Mouse (Mus musculus): ENCODE data around the gene Fam186b.
"Not testable (repeated sequence)": the region's sequence is repeated elsewhere in the genome, so short reads cannot be mapped to it uniquely, and the experiment has no call there.

Gene Fam186b

GRCm38 (mm10) chr15:99262702-99263101 is 33.0 kb downstream of the Fam186b start:
- DNase-seq (ENCODE audit: extremely low read depth, low read depth), result no peak

DNA sequence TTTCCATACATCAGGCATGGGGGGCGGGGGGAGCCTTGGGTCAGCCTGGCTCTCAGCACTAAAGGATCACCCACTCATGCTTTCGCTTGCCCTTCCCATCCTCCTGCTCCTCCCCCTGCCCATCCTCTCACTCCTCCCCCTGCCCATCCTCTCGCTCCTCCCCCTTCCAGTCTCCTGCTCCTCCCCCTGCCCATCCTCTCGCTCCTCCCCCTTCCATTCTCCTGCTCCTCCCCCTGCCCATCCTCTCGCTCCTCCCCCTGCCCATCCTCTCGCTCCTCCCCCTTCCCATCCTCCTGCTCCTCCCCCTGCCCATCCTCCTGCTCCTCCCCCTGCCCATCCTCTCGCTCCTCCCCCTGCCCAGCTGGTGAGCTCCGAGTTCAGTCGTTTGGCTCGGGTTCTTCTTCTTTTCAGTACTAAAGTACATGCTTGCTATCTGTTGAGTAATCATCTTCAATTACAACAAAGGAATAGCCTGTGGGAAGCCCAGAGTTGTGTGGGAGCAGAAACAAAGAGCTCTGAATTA is 35.9 kb downstream of the Fam186b start:
- DNase-seq (ENCODE audit: extremely low read depth, low read depth), result peak; percentile 70

DNA sequence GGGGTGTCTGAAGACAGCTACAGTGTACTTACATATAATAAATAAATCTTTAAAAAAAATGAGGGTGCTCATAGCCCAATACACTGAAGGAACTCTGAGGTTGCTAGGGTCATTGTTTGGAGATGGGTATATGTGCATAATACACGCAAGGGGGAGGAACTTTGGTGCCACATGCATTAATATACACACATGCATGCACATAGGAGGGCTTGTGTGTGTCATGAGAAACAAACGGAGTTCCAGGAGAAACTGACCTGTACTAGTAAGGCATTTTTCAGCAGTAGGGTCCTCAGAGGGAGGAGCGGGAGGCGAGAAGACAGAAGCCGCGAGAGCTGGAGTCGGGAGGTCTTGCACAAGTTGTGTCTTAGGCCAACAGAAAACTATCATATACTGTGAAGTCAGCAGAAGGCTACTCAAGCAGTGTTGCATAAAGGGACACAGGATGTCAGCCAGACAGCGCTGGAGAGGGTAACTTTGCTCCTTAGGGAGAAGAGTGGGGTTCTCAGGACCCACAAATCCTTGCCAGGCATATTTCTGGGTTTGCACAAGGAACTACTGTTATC is 36.4 kb downstream of the Fam186b start:
- no peak for DNase-seq (ENCODE audit: extremely low read depth, low read depth)

- no peak for DNase-seq (ENCODE audit: extremely low read depth, low read depth)
Observed at GRCm38 (mm10) chr15:99255241-99255749, 40.4 kb downstream of the Fam186b start.

DNA sequence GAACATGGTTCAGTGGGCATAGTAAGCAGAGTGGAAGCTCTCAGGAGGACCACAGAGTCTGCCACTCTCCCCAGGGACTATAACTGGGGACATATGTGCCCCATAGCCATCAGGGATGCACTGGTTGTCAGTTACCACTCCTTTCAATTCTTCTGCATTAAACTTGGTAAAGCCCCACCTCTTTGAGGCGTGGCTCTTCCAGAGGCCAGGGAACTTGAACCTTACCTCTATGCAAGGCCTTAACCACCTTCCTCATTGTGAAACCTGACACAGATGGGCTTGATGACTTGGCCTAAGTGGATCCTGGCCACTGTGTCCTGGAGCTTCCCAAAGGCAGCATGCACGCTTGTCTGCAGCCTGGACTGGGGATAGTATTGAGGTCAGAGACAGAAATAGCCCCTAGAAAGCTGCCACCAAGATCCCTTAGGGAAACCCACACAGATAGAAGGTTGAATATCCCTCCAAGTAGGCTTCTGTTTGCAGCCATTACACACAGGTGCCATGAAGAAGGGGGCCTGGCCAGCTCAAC is 41.1 kb downstream of the Fam186b start:
- no peak for DNase-seq (ENCODE audit: extremely low read depth, low read depth)

- no peak for DNase-seq (ENCODE audit: extremely low read depth, low read depth)
Observed at GRCm38 (mm10) chr15:99253772-99254171, 41.9 kb downstream of the Fam186b start.

- DNase-seq (ENCODE audit: extremely low read depth, low read depth), result not testable (repeated sequence)
Observed at GRCm38 (mm10) chr15:99253175-99253479, 42.6 kb downstream of the Fam186b start.

GRCm38 (mm10) chr15:99252381-99253174 is 43.1 kb downstream of the Fam186b start:
- peak; percentile 55 for DNase-seq (ENCODE audit: extremely low read depth, low read depth)

DNA sequence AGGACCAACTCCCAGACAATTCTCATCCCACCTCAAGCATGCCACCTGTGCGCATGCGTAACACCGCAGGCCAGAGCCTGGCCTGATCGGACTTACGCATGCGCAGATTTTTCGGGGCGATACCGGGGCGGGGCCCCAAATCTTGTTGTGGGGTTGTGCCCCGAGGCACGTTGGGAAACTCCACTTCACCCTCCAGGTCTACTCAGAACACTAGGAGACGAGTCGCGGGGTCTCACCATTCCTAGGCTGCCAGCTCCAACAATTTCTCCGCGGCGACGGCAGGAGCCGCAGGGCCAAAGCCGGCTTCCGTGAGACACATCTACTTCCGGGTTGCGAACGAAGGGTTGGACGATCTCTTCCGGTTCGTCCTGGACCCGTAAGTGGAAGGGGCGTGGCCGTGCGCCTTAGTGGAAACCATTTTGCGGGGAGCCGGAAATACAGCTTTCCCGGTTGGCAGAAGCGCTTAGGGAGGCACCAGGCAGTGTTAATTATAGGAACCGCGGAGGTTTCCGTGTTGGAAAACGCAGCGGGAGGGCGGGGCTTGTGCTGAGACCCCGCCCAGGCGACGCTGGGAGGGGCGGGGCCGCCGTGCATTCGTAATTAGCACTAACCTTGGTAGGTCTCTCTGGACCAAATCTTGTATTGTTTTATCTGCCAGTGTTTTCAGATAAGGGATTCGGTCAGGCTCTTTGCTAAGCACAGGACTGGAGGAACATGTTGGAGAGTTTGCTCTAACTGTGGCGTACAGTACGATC is 43.9 kb downstream of the Fam186b start, which contains the start of gene Mcrs1:
Gene Mcrs1 (minus strand): TSS at position 336 of the 755 bp plus-strand sequence.
- DNase-seq (ENCODE audit: extremely low read depth, low read depth), result peak; percentile 99

- DNase-seq (ENCODE audit: extremely low read depth, low read depth), result not testable (repeated sequence)
Observed at GRCm38 (mm10) chr15:99251111-99251510, 44.6 kb downstream of the Fam186b start.

DNA sequence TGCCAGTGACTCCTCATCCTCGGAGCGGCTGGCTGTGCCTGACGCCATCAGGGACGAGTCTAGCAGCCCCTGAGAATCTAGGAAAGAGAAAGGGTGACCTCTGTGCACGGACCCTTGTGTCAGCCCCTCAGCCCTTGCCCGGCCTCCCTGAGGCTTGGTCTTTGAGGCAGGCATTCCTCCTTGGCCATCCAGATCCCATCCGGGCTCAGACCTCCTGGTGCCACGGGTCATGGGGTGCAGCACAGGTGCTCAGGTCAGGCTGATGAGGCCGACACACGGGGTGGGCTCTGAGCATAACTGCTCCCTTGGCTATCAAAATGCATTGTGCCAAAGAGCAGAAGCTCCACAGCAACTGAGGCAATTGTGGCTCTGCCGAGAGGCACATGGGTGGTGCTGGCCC is 45.8 kb downstream of the Fam186b start:
- DNase-seq (ENCODE audit: extremely low read depth, low read depth), result no peak

- DNase-seq (ENCODE audit: extremely low read depth, low read depth), result no peak
Observed at GRCm38 (mm10) chr15:99248972-99249371, 46.7 kb downstream of the Fam186b start.

GRCm38 (mm10) chr15:99246736-99247135 is 49.0 kb downstream of the Fam186b start:
- not testable (repeated sequence) for DNase-seq (ENCODE audit: extremely low read depth, low read depth)

- DNase-seq (ENCODE audit: extremely low read depth, low read depth), result no peak
Observed at GRCm38 (mm10) chr15:99242045-99242444, 53.6 kb downstream of the Fam186b start.

GRCm38 (mm10) chr15:99241249-99241648 is 54.4 kb downstream of the Fam186b start:
- DNase-seq (ENCODE audit: extremely low read depth, low read depth), result no peak

GRCm38 (mm10) chr15:99240129-99240528 is 55.6 kb downstream of the Fam186b start:
- no peak for DNase-seq (ENCODE audit: extremely low read depth, low read depth)

- no peak for DNase-seq (ENCODE audit: extremely low read depth, low read depth)
Observed at GRCm38 (mm10) chr15:99238006-99238405, 57.7 kb downstream of the Fam186b start.

GRCm38 (mm10) chr15:99234326-99235010 is 61.2 kb downstream of the Fam186b start:
- DNase-seq (ENCODE audit: extremely low read depth, low read depth), result no peak

DNA sequence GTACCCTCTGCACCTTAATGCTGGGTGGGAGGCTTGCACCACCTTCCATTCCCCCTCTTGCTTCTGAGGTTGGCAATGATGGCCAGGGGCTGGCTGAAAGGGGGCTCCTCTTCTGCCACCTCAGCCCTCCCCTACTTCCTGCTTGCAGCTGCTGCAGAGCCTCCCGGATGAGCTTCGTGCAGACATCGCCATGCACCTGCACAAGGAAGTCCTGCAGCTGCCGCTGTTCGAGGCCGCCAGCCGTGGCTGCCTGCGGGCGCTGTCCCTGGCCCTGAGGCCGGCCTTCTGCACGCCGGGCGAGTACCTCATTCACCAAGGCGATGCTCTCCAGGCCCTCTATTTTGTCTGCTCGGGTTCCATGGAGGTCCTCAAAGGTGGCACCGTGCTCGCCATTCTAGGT is 62.0 kb downstream of the Fam186b start:
- no peak for DNase-seq (ENCODE audit: extremely low read depth, low read depth)

DNA sequence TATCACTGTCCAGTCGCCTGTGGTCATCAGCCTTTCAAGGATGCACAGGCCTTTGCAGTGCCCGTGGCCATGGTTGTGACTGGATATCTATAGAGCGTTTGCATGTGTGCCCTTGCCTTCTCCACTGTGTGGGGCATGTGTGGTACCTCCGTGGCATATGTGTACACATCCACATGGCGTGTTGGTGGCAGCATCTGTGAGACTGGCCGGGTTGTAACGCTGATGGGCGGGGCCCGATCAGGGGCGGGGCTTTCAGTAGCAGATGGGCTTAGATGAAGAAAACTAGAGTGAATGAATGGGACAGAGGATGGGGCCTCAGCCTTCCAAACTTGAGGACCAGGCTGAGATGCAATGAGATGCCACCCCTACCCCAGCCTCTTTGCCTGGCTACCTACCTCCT is 63.7 kb downstream of the Fam186b start:
- no peak for DNase-seq (ENCODE audit: extremely low read depth, low read depth)

DNA sequence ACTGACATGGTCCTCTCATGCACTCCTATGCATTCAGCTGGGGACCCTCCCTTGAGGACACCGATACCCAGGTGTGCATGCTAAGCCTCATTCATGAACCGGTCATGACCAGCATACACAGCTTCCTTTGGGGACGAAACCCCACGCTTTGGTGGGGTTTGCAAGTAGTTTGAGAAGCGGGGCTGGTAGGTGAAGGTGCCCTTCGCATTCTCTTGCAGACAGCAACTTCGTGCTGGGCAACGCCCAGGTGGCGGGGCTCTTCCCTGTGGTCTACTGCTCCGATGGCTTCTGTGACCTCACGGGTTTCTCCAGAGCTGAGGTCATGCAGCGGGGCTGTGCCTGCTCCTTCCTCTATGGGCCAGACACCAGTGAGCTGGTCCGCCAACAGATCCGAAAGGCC is 69.6 kb downstream of the Fam186b start:
- DNase-seq (ENCODE audit: extremely low read depth, low read depth), result no peak

Data from MEL-GATA-1-ER (cell line).